Mouse (Mus musculus): Measurements from ENCODE around the gene Mrpl43.

DNA sequence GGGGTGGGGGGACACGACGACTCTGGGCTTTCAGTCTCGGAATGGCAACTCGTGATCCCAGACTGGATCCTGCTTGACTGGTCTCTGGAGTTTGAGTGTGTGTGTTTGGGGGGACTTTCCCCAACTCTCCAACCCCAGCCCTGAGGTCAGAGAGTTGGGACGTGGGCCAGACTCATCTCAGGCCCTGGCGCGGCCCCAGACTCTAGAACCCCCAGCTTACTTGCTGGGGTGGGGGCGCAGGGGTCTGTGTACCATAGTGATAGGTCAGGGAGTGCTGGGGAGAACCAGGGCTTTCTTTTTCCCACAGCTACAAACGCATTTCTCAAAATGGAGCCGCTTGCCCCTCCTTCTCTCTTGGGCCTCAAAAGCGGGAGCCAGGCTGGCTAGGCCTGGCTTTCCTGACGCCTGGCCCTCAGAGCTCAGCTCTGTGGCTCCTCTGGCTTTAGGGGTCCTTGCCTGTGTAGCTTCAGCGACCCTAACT is 12.1 kb upstream of the Mrpl43 start:
- no peak for TF ChIP-seq CTCF (conservative IDR thresholded peaks at IDR 0.05; ENCODE audit: insufficient read depth, insufficient read length, low read depth, low read length)
- TF ChIP-seq POLR2A (IDR thresholded peaks at IDR 0.05; ENCODE audit: low read depth, low read length) = no peak
